Mouse (Mus musculus) hindbrain, embryonic 11.5 days (tissue): ENCODE data around the gene Dleu7. TPM values are rescaled to one million over a fixed set of nuclear protein-coding genes. Genes with fewer than 3 reads are reported as not detected.

ENCODE experiments used
- ATAC-seq: fragments of 200-750 bp; cut with Nextera tagmentation; 2 replicates; pipeline ENCODE4 v1.8.0; 2017; ENCODE audit warnings: mild to moderate bottlenecking, moderate TSS enrichment, moderate library complexity; ENCODE audit not compliant: low FRiP score
- DNase-seq: peaks from one replicate; pipeline ENCODE4 v3.0.0-alpha.2; 2015; ENCODE audit warnings: low spot score
- H3K27ac ChIP-seq: fragments of 300-500 bp; sonication (generic); 2 replicates; pipeline ENCODE4 v1.5.1; 2014; ENCODE audit warnings: mild to moderate bottlenecking, low read depth, low read length
- H3K27me3 ChIP-seq: fragments of 300-500 bp; sonication (generic); 2 replicates; pipeline ENCODE4 v1.6.1; 2014; ENCODE audit warnings: mild to moderate bottlenecking, low read length, moderate library complexity, mixed read lengths; ENCODE audit not compliant: control insufficient read depth, insufficient read depth
- H3K36me3 ChIP-seq: fragments of 300-500 bp; sonication (generic); 2 replicates; pipeline ENCODE4 v1.6.1; 2014; ENCODE audit warnings: mild to moderate bottlenecking, low read length, moderate library complexity, mixed read lengths; ENCODE audit not compliant: control insufficient read depth, insufficient read depth
- H3K4me1 ChIP-seq: fragments of 300-500 bp; sonication (generic); replicated peaks from 2 replicates; pipeline ENCODE4 v1.6.1; 2014; ENCODE audit warnings: low read length, mixed read lengths; ENCODE audit not compliant: control insufficient read depth, insufficient read depth
- H3K4me2 ChIP-seq: fragments of 300-500 bp; sonication (generic); replicated peaks from 2 replicates; pipeline ENCODE4 v1.6.1; 2014; ENCODE audit warnings: mild to moderate bottlenecking, low read depth, low read length
- H3K4me3 ChIP-seq: fragments of 300-500 bp; sonication (generic); 2 replicates; pipeline ENCODE4 v1.5.1; 2014; ENCODE audit warnings: low read depth, low read length
- H3K9ac ChIP-seq: fragments of 300-500 bp; sonication (generic); 2 replicates; pipeline ENCODE4 v1.6.1; 2014; ENCODE audit warnings: low read depth, low read length
- H3K9me3 ChIP-seq: fragments of 300-500 bp; sonication (generic); 2 replicates; pipeline ENCODE4 v1.6.1; 2016; ENCODE audit warnings: low read length; ENCODE audit not compliant: control insufficient read depth
- WGBS: fragments of 180-500 bp; shearing (Covaris S2); extraction: QIAGEN DNeasy Blood & Tissue Kit; methylation state at CpG from one replicate; pipeline ENCODE4 v1.1.7; 2014; 5-methylcytosine and 5-hydroxymethylcytosine counted together
- polyA plus RNA-seq: library from polyadenylated mRNA; unstranded; fragments of >200 nt; fragmentation: Nextera tagmentation; extraction: Ambion mirVana; gene quantifications from 2 replicates; pipeline ENCODE4 v1.2.1, GENCODE M21; 2014

Dleu7 gene
- polyA plus RNA-seq, 1 experiment from 2014 or later, result 1.6 TPM

DNA sequence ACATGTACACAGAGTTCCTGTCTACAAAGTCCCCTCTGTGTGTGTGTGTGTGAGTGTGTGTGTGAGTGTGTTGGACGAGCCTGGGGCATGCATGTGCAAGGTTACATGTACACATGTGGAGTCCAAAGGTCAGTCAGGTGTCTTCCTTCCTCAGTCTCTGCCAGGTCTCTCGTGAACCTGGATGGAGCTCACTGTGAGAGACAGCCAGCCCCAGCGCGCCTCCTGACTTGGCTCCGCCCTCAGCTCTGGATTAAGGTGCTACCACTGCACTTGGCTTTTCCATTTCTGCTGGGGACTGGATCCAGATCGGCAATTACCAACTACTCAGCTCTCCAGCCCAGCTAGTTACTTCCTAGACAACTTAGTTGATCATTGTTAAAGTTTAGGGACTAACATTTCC is 35.8 kb upstream of the Dleu7 start:
- H3K4me1 ChIP-seq, result 0 out of 2 replicates have a peak, but pooled peaks cover 3% of the 10 kb centered on the region
- H3K9ac ChIP-seq, result no peak overlapping the region
- H3K27ac ChIP-seq, result no peak overlapping the region
- H3K27me3 ChIP-seq, result no peaks in the 10 kb centered on the region
- no peak overlapping the region for H3K4me3 ChIP-seq
- ATAC-seq (no peak), DNase-seq (no peak)
- WGBS, result 51% methylated on average over 6 of the region's 6 CpGs
- no peaks in the 10 kb centered on the region for H3K36me3 ChIP-seq
- H3K4me2 ChIP-seq, result no peak overlapping the region
- H3K9me3 ChIP-seq, result no peaks in the 10 kb centered on the region

DNA sequence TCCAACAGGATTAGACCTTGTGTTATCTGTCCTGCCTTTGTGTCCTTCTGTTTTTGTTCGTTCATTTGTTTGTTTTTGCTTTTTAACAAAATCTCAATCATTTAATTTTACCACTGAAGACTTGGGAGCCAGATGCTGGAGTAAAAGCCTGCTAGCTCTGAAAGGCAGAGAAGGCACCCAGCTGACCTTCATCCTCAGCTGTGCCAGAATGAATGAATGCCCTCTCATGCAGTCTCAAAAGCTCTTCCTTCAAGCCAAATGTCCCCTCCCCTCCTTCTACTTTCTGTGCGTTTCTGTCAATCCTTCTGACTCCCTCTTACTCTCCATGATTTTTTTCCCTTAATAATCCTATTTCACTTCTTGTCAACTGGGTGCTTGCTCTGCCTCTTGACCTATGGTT is 34.3 kb upstream of the Dleu7 start:
- no peak for DNase-seq
- Histone ChIP-seq H3K27me3 (no peaks in the 10 kb centered on the region), H3K9me3 (no peaks in the 10 kb centered on the region), H3K27ac (no peak overlapping the region), H3K9ac (no peak overlapping the region), H3K4me1 (0 out of 2 replicates have a peak, but pooled peaks cover 3% of the 10 kb centered on the region), H3K4me3 (no peak overlapping the region), H3K4me2 (no peak overlapping the region), H3K36me3 (no peaks in the 10 kb centered on the region)
- no peak for ATAC-seq
- WGBS, result 35% methylated on average over 2 of the region's 2 CpGs

DNA sequence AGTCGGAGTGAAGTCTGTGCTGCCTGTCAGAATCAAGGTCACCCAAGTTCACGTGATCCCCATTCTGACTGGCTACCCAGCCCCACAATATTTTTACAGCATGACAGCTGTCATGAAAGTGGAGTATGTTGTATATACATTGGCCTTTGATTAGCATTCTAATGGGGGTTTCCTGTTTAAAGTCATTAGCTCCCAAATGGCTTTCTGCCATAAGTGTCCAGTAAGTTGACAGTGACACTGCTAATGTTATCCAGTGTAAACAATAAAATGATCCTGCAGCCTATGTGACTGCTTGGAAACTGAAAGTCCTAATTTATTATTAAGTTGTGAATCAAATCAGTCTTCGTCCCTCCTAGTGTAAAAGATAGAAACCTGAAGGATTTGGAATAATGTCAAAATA is 33.2 kb upstream of the Dleu7 start:
- no peaks in the 10 kb centered on the region for H3K4me1 ChIP-seq
- no peak overlapping the region for H3K27ac ChIP-seq
- DNase-seq (no peak), ATAC-seq (no peak)
- no peaks in the 10 kb centered on the region for H3K36me3 ChIP-seq
- H3K4me3 ChIP-seq, result no peak overlapping the region
- no peaks in the 10 kb centered on the region for H3K27me3 ChIP-seq
- no peak overlapping the region for H3K9ac ChIP-seq
- H3K9me3 ChIP-seq, result no peaks in the 10 kb centered on the region
- H3K4me2 ChIP-seq, result no peak overlapping the region
- 86% methylated on average over 3 of the region's 3 CpGs for WGBS

GRCm38 (mm10) chr14:62324943-62325342 is 32.1 kb upstream of the Dleu7 start:
- no peaks in the 10 kb centered on the region for H3K27me3 ChIP-seq
- no peak overlapping the region for H3K4me2 ChIP-seq
- no peaks in the 10 kb centered on the region for H3K9me3 ChIP-seq
- H3K27ac ChIP-seq, result no peak overlapping the region
- H3K9ac ChIP-seq, result no peak overlapping the region
- no peaks in the 10 kb centered on the region for H3K4me1 ChIP-seq
- no peak overlapping the region for H3K4me3 ChIP-seq
- H3K36me3 ChIP-seq, result no peaks in the 10 kb centered on the region
- DNase-seq (no peak), ATAC-seq (no peak)
- 91% methylated on average over 5 of the region's 5 CpGs for WGBS

DNA sequence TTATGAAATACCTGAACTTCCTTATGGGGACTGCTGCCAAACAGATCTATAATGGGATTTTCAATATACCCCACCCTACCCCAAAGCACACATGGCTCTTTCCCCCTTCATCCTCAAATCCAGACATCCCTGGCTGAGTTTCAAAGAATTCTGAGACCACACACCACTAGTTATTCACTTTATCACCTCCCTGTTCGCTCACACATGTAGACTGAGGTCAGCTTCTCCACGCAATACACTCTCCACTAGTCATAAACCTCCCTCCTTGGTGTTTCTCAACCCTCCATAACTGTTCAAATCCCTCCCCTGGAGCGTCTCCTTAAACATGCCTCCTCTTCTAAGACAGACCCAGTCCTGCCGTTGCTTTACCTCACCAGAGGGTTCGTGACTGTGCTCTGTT is 30.6 kb upstream of the Dleu7 start:
- no peaks in the 10 kb centered on the region for H3K36me3 ChIP-seq
- no peaks in the 10 kb centered on the region for H3K9me3 ChIP-seq
- ATAC-seq, result no peak
- no peaks in the 10 kb centered on the region for H3K27me3 ChIP-seq
- no peak overlapping the region for H3K4me2 ChIP-seq
- no peak overlapping the region for H3K9ac ChIP-seq
- no peak for DNase-seq
- no peak overlapping the region for H3K4me3 ChIP-seq
- WGBS, result 91% methylated on average over 5 of the region's 5 CpGs
- no peaks in the 10 kb centered on the region for H3K4me1 ChIP-seq
- H3K27ac ChIP-seq, result no peak overlapping the region

DNA sequence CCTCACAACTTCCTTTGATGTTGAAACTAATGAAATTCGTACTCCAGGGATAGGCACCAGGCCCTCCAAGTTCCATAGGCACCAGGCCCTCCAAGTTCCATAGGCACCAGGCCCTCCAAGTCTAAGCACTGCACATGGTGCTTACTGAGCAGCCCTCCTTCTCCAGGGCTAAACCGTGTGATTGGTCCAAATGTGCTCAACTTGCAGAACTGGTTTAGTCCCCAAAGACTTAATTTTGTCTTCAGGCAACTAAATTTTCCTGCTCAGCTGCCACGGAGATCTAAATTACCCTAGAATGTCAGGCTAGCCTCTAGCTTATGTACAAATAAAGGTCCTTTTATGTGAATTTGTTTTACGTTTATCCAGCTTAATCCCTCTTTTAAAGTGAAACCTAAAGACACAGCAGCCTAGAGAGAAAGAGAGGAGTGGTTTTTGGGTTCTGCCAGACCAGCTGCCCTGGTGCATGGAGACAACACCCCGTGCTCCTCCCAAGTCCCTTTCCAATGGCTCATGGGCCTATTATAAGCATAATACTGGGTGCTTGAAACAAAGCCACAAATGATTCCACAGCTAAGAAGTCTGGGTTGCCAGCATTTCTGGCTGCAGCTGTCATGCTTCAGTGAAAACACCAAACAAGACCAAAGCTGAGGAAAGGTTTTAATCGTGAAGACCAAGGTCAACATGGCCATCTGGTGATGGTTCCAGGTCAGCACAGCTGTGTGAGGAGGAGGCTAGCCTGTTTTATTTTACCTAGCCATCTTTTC is 29.9 kb upstream of the Dleu7 start:
- no peaks in the 10 kb centered on the region for H3K27me3 ChIP-seq
- DNase-seq (no peak), ATAC-seq (no peak)
- H3K36me3 ChIP-seq, result no peaks in the 10 kb centered on the region
- H3K4me1 ChIP-seq, result no peaks in the 10 kb centered on the region
- WGBS, result 63% methylated on average over 6 of the region's 6 CpGs
- no peak overlapping the region for H3K4me2 ChIP-seq
- no peak overlapping the region for H3K27ac ChIP-seq
- H3K4me3 ChIP-seq, result no peak overlapping the region
- H3K9ac ChIP-seq, result no peak overlapping the region
- no peaks in the 10 kb centered on the region for H3K9me3 ChIP-seq

DNA sequence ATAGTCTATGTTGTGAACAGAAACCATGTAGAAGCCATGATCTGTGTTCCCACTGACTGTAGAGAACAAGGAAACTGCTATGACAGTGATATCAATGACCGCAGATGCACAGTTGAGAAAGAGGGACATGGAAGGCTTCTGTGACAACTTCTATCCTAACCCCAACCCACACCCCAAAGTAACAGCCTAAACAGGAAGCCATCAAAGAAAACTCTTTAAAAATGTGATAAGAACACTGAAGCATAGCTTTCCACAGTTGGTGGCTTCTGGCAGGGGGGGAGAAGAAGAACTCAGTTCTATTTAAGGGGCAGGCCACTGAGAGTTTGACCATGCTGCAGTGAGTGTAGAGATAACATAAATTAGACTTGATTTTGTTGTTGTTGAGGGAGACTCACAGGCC is 18.8 kb upstream of the Dleu7 start:
- Histone ChIP-seq H3K9me3 (no peaks in the 10 kb centered on the region), H3K27ac (no peak overlapping the region), H3K36me3 (no peaks in the 10 kb centered on the region), H3K4me3 (no peak overlapping the region), H3K9ac (no peak overlapping the region), H3K27me3 (no peaks in the 10 kb centered on the region), H3K4me2 (no peak overlapping the region), H3K4me1 (no peaks in the 10 kb centered on the region)
- DNase-seq (no peak), ATAC-seq (no peak)
- WGBS, result 96% methylated on average over 1 of the region's 1 CpGs

DNA sequence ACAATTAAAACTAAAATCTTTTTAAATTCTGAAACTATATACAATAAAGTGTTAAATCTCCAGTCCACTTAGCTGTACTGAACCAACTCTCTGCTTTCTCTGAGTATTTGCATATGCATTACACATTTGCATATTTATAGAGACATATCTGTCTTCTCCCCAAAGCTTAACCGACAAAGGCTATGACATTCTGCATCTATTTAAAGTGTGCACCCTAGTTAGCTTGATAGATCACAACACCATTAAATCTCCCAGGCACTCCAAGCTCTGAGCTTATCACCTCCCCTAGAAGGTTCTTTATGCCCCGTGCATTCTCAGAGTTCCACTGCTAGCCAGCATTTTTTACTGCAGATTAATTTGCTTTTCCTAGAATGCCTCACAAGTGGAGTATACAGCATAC is 16.2 kb upstream of the Dleu7 start:
- no peaks in the 10 kb centered on the region for H3K27me3 ChIP-seq
- DNase-seq, result no peak
- H3K4me2 ChIP-seq, result no peak overlapping the region
- no peak overlapping the region for H3K27ac ChIP-seq
- H3K36me3 ChIP-seq, result no peaks in the 10 kb centered on the region
- ATAC-seq, result no peak
- H3K4me1 ChIP-seq, result no peaks in the 10 kb centered on the region
- no peaks in the 10 kb centered on the region for H3K9me3 ChIP-seq
- H3K4me3 ChIP-seq, result no peak overlapping the region
- no peak overlapping the region for H3K9ac ChIP-seq
- WGBS, result 49% methylated on average over 2 of the region's 2 CpGs

DNA sequence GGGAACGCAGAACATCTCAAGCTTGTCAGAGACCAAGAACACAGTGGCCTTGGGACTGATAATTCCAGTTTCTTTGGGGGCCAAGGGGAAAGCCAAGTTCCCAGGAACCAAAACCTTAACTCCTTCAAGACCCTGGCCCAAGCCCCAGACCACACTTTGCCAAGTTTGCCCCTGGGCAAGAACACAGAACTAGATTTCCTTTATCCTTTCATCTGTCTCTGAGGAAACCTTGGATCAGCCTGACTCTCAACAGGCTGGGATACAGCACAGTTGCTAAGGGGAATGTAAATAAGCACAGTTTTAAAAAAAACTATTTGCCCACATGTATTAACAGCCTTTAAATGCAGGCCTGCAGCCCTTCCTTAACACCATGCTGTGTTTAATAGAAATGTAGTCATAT is 14.7 kb upstream of the Dleu7 start:
- 86% methylated on average over 1 of the region's 1 CpGs for WGBS
- Histone ChIP-seq H3K27ac (no peak overlapping the region), H3K9me3 (no peaks in the 10 kb centered on the region), H3K27me3 (no peaks in the 10 kb centered on the region), H3K4me1 (no peaks in the 10 kb centered on the region), H3K4me2 (no peak overlapping the region), H3K4me3 (no peak overlapping the region), H3K9ac (no peak overlapping the region), H3K36me3 (no peaks in the 10 kb centered on the region)
- DNase-seq, result no peak
- ATAC-seq, result no peak
